Mouse (Mus musculus) liver, postnatal 0 days (tissue): Measurements from ENCODE around the gene Efcab7.
A peak's percentile ranks its signal among the peaks of the same experiment; 100 is the strongest.

Experiments used
- CTCF ChIP-seq: sonication (generic); IDR thresholded peaks from 2 replicates; pipeline ENCODE4 v1.5.1; 2016; ENCODE audit warnings: antibody characterized with exemption, low read depth
- EP300 ChIP-seq: IDR thresholded peaks from 2 replicates; pipeline ENCODE4 v1.6.1; 2016; ENCODE audit warnings: antibody characterized with exemption, low read depth, mild to moderate bottlenecking

- TF ChIP-seq CTCF (no peak), EP300 (peak; percentile 56)
Measured at GRCm38 (mm10) chr4:99829094-99830073, at the start of gene Efcab7.
